Mouse (Mus musculus): ENCODE data around the gene Yjefn3. TPM values are rescaled to one million over a fixed set of nuclear protein-coding genes. Genes with fewer than 3 reads are reported as not detected.

Yjefn3 gene
- polyA plus RNA-seq (2017; shearing (Covaris generic)): 1.7 TPM

DNA sequence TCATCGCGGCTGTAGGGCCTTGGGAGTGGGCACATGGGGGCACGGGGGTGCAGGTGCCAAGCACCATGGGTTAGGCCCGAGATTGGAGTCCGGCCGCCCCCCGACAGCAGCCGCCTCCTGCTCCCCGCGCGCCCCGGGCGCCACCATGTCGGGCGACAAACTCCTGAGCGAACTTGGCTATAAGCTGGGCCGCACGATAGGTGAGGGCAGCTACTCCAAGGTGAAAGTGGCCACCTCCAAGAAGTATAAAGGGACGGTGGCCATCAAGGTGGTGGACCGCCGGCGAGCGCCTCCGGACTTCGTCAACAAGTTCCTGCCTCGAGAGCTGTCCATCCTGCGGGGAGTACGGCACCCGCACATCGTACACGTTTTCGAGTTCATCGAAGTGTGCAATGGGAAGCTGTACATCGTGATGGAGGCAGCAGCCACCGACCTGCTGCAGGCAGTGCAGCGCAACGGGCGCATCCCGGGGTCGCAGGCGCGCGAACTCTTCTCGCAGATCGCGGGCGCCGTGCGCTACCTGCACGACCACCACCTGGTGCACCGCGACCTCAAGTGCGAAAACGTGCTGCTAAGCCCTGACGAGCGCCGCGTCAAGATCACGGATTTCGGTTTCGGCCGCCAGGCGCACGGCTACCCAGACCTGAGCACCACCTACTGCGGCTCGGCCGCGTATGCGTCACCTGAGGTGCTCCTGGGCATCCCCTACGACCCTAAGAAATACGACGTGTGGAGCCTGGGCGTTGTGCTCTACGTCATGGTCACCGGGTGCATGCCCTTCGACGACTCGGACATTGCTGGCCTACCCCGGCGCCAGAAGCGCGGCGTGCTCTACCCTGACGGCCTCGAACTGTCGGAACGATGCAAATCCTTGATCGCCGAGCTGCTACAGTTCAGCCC, at the start of gene Yjefn3, which contains the start of the genes Tssk6 and Ndufa13:
TSS of gene Yjefn3 (minus strand) at position 550 of the 900 bp plus-strand sequence.
TSS of gene Tssk6 (plus strand) at position 22 of the 900 bp plus-strand sequence.
TSS of gene Ndufa13 (minus strand) at position 396 of the 900 bp plus-strand sequence.

DNA sequence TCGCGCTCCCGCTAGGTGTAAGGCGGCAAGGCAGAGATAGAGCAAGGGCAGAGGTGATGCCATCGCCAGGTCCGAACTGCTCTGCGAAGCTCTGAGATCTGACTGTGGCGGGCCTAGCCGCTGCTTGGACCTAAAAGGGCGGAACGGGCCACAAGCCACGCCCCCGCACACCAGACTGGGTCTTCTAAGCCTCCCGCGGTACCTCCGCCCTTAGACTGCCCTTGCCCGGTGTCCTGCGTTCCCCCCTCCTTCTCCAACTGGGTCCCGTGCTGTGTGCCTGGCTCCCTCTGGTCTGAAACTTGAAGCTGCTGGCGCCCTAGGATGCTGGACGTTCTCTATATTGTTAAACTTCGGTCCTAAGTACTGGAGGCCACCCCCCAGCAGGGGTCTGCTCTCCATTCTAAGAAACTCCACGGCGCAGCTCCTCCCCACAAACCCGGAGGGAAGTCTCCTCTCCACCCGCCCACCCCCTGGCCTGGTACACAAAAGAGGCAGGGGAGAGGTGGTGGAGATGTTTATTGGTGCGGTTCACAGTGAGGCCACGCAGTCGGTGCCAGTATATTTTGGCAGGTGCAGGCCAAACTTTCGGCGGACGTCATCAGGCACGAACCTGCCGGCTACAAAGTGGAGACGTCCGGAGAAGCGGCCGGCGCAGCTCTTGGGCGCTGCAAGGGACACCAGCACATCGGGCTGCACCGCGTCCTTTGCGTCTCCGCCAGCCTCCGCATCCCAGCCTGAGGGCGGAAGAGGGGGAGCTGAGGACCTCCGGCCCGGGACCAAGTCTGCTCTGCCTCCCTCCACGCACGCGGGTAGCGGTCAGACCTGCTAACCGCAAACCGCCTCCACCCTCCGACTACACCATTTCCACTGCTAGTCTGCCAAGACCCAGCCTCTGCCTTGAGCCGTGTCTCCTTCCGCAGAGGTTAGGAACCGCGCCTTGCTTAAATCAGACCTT, 14.9 kb downstream of the Yjefn3 start, which contains the start of gene Cilp2:
TSS of gene Cilp2 (minus strand) at position 399 of the 955 bp plus-strand sequence.

Other genes with a start within 250 kb of the Yjefn3 start
- 0.16 TPM for gene Zfp964, start 248.2 kb downstream of the Yjefn3 start, polyA plus RNA-seq (2017; shearing (Covaris generic))
- 104 TPM for gene Zfp869, start 192.0 kb downstream of the Yjefn3 start, polyA plus RNA-seq (2017; shearing (Covaris generic))
- gene Zfp963, start 152.7 kb downstream of the Yjefn3 start, polyA plus RNA-seq (2017; shearing (Covaris generic)): 7.9 TPM
- gene Gm20422, start 127.8 kb downstream of the Yjefn3 start, polyA plus RNA-seq (2017; shearing (Covaris generic)): 1.2 TPM
- gene Atp13a1, start 111.5 kb downstream of the Yjefn3 start, polyA plus RNA-seq (2017; shearing (Covaris generic)): 109 TPM
- gene Zfp866, start 111.5 kb downstream of the Yjefn3 start, polyA plus RNA-seq (2017; shearing (Covaris generic)): 30.1 TPM
- gene Gmip, start 94.0 kb downstream of the Yjefn3 start, polyA plus RNA-seq (2017; shearing (Covaris generic)): 168 TPM
- 0.06 TPM for gene Lpar2, start 80.3 kb downstream of the Yjefn3 start, polyA plus RNA-seq (2017; shearing (Covaris generic))
- gene Pbx4, start 70.2 kb downstream of the Yjefn3 start, polyA plus RNA-seq (2017; shearing (Covaris generic)): 7.5 TPM
- not detected for gene Cilp2, start 15.0 kb downstream of the Yjefn3 start, polyA plus RNA-seq (2017; shearing (Covaris generic))
- gene Tssk6, start 528 bp downstream of the Yjefn3 start, polyA plus RNA-seq (2017; shearing (Covaris generic)): 1.3 TPM
- gene Ndufa13, start 154 bp downstream of the Yjefn3 start, polyA plus RNA-seq (2017; shearing (Covaris generic)): 80.1 TPM
- gene Gatad2a, start 93.7 kb upstream of the Yjefn3 start, polyA plus RNA-seq (2017; shearing (Covaris generic)): 116 TPM
- 143 TPM for gene Mau2, start 140.0 kb upstream of the Yjefn3 start, polyA plus RNA-seq (2017; shearing (Covaris generic))
- gene Sugp1, start 140.1 kb upstream of the Yjefn3 start, polyA plus RNA-seq (2017; shearing (Covaris generic)): 52.6 TPM
- not detected for gene Tm6sf2, start 170.2 kb upstream of the Yjefn3 start, polyA plus RNA-seq (2017; shearing (Covaris generic))
- gene Hapln4, start 180.7 kb upstream of the Yjefn3 start, polyA plus RNA-seq (2017; shearing (Covaris generic)): not detected
- gene Ncan, start 218.2 kb upstream of the Yjefn3 start, polyA plus RNA-seq (2017; shearing (Covaris generic)): not detected
- 48.4 TPM for gene Nr2c2ap, start 228.6 kb upstream of the Yjefn3 start, polyA plus RNA-seq (2017; shearing (Covaris generic))
- gene Rfxank, start 236.4 kb upstream of the Yjefn3 start, polyA plus RNA-seq (2017; shearing (Covaris generic)): 21.7 TPM
- gene Borcs8, start 236.8 kb upstream of the Yjefn3 start, polyA plus RNA-seq (2017; shearing (Covaris generic)): 36.2 TPM
- gene Mef2b, start 237.0 kb upstream of the Yjefn3 start, polyA plus RNA-seq (2017; shearing (Covaris generic)): 0.97 TPM